Mouse (Mus musculus): ENCODE data around the gene St6galnac4.

St6galnac4 gene

DNA sequence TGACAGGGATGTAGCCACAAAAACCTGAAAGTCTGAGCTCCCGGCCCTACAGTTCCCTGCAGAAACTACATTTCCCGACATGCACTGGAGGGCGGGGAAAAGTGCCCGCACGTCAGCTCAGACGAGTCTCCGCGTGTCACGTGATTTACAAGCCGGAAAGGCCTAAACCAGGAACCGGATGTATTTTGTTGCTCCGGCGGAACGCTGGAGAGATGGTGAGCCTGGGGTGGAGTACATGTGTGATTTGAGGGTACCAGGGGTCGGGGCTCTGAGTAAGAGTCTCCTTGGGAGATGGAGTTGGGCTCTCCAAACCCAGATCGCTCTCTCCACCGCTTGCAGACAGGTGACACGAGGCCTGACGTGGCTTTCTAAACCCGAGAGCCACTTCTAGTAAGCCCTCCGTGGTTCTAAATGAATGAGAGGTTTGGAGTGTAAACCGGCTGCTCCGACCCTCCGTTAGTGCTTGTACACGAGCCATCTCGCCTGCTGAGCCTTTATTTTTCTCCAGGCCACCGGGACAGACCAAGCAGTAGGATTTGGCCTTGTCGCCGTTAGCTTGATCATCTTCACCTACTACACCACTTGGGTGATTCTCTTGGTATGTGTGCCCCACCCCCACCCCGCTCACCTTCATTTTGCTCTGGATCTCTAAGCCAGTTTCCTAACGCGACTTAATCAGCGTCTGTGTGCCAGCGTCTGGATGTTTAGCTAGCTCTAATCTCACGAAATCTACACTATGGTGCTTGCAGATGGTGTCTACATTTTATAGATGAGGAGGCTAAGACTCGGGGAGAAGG is 16.0 kb upstream of the St6galnac4 start, which contains the start of gene Dpm2:
TSS of gene Dpm2 (plus strand) at position 161 of the 797 bp plus-strand sequence.
- peak; percentile 78 for DNase-seq (ENCODE audit: low spot score)

DNA sequence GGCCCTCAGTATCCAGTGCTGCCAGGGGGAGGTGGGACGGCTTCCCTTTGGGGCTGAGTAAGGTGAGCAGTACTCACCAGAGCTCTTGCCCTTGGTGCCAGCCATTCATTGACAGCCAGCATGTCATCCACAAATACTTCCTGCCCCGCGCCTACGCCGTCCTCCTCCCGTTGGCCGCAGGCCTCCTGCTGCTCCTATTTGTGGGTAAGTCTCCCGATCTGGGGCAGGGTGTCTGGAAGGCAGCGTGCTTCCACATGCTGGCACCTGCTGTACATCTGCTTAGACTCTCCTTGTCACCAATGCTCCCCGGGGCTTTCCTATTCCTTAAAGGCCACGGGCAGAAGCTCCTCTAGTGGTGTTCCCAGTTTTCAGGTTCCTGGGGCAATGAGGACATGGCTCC is 14.7 kb upstream of the St6galnac4 start:
- no peak for DNase-seq (ENCODE audit: low spot score)

- no peak for DNase-seq (ENCODE audit: low spot score)
These were observed 12.4 kb upstream of the St6galnac4 start, which contains the start of gene Pip5kl1 for GRCm38 (mm10) chr2:32574497-32574896. TSS of gene Pip5kl1 (plus strand) at chr2:32574797.

DNA sequence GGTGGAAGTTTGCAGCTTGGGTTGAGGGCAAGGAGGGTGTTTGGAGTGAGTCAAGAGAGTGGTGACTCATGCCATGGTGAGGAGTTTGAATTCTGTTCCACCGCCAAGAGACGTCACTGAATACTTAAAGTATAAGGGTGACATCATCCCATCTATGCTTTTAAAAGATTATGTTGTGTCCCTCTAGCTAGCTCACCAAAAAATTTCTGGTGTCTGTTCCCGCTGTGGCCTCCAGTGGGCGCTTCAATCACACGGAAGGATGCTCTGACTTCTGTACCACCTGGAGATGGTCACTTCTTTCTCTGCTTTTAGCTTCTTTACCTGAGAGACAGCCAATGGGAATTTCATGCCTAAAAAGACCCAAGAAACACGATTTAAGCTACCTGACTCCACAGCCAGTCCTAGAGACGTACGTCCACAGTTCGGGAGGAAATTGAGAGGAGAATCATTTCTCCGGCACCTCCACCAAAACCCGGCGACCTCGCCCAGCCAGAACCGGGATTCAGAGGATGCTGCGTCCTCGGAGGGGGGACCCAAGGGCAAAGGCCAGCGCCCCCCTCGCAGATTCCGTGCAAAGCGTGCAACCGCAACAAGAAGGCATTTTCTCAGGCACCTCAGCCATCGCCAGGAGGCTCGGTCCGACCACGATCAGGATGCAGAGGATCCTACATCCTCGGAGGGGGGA is 11.9 kb upstream of the St6galnac4 start:
- DNase-seq (ENCODE audit: low spot score), result peak; percentile 36

GRCm38 (mm10) chr2:32575586-32576160 is 11.2 kb upstream of the St6galnac4 start, which contains the start of gene 9430097D07Rik:
TSS of gene 9430097D07Rik (minus strand) at chr2:32575684.
- no peak for DNase-seq (ENCODE audit: low spot score)

DNA sequence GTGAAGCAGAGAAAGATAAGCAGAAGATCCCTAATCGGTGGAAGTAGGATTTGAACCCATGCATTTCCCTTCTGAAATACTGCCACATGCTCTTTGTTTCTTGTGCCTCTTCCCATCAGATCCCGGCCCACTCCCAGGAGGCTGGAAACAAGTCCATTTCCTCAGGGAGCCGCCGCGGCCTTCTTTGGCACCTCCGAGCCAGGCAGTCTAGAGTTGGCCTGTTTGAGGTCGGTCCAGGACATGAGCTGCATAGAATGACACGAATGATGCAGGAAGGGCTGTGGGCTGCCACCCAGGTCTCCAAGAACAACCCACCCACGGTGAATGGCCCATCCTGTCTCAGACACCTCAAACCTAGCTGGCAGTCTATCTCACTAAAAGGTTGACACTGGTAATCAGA is 10.4 kb upstream of the St6galnac4 start:
- DNase-seq (ENCODE audit: low spot score), result no peak

DNA sequence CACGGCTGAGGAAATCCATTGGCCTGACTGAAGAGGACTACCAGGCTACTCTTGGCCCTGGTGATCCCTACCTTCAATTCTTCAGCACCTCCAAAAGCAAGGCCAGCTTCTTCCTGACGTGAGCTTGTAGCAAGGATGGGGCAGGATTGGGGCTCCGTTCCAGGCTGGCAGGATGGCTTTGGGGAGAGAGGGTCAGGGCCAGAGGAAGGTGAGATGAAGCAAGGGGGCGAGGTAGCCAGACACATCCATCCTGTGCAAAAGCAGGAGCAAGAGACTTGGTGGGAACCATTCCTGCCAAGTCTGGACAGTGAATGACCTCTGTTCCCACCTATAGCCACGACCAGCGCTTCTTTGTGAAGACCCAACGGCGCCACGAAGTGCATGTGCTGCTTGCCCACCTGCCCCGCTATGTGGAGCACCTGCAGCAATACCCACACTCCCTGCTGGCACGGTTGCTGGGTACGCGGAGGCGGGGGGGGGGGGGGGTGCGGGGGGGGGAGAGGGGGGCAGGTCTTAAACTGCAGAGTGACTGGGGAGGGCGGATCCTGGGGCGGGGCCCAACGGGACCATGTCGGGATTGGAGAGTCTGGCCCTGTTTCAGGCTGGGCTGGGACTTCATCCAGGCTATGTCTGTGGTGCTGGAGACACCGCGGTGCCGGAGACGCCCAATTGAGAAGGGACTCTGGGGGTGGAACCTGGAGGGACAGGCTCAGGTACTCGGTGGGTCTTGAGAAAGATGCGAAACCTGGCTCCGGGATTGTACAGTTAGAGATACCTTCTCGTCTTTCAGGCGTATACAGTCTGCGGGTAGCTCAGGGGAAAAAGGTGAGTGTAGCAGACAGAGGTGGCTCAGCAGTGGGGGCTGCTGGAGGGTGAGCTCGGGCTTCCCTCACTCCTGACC is 8.5 kb upstream of the St6galnac4 start:
- no peak for DNase-seq (ENCODE audit: low spot score)

- DNase-seq (ENCODE audit: low spot score), result no peak
These were observed 5.3 kb upstream of the St6galnac4 start for GRCm38 (mm10) chr2:32581450-32582095.

- peak; percentile 72 for DNase-seq (ENCODE audit: low spot score)
These were observed 3.8 kb upstream of the St6galnac4 start for GRCm38 (mm10) chr2:32582830-32583799.

GRCm38 (mm10) chr2:32585149-32585714 is 1.7 kb upstream of the St6galnac4 start:
- no peak for DNase-seq (ENCODE audit: low spot score)

GRCm38 (mm10) chr2:32587731-32588321 is 931 bp downstream of the St6galnac4 start:
- no peak for DNase-seq (ENCODE audit: low spot score)

DNA sequence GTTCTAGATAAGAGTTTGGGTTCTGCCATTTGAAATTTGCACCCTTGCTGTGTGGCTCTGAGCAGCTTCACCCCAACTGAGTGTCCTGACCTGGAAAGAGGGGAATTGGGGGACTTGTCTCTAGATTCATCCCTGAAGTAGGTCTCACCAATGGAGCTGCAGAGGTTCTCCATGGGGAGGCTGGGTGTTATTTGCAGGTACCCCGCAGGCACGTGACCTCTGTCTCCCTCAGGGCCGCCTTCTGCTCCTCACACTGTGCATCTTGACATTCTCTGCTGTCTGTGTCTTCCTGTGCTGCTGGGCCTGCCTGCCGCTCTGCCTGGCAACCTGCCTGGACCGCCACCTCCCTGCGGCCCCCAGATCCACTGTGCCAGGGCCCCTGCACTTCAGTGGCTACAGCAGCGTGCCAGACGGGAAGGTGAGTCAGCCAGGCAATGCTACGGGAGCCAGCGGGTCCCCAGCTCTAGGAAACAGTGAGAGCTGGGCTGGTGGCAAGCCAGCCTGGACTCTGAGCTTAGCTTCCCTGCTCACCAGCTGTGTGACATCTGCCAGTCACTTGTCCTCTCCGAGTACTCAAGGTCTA is 2.4 kb downstream of the St6galnac4 start:
- DNase-seq (ENCODE audit: low spot score), result no peak

DNA sequence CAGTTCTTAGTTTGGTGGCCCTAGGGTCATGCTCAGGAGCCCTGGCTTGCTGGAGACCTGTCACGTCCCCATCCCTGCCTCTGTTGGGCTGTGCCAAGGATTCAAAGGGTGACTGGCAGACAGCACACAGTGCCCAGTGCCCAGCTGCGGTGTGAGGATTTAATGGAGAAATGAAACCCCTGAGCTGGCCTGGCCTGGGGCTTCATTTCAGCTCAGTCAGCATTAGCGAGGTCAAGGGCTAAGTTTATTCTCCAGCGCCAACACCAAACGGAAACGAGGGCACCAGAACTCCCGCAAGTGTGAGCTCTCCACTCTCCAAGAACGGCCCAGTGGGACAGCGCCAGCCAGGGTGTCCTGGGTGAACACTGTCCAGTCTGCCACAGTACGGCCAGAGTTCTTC is 3.3 kb downstream of the St6galnac4 start:
- DNase-seq (ENCODE audit: low spot score), result no peak

GRCm38 (mm10) chr2:32591249-32591648 is 4.4 kb downstream of the St6galnac4 start:
- no peak for DNase-seq (ENCODE audit: low spot score)

GRCm38 (mm10) chr2:32596725-32597124 is 9.8 kb downstream of the St6galnac4 start:
- DNase-seq (ENCODE audit: low spot score), result no peak

DNA sequence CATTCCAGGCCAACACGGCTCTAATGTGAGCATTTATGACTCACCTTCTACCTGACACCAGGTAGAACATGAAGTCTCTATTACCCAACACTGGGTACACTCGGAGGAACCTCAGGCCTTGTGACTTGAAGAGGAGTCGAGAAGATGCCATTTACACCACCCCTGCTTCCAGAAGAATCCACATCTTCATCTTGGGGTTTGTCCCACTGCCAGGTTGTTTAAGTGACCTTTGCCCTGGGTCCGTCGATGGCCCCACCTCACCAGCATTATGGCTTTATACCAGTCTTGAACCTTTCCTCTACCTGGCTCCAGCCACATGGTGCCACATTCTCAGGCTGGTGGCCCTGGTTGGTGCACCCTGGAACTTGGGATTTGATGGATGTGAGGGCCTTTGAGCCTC is 10.4 kb downstream of the St6galnac4 start:
- DNase-seq (ENCODE audit: low spot score), result no peak

DNA sequence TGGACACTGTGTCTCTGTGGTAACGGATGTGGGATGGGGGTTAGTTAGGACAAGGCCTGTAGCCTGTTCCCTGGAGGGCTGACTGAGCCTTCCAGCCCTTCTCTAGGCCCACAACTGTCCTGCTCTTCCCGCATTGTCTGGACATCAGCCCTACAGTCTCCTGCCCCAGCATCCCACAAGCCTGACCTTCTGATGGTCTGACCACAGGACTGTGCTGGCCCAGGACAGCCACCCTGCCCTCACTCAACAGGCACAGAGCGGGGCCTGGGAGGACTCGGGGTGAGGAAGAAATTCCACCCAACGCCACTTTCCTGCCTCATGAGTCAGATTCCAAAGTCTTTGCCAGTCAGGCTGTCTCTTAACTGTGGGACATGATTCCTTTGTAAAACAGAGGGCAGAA is 10.8 kb downstream of the St6galnac4 start:
- DNase-seq (ENCODE audit: low spot score), result no peak

DNA sequence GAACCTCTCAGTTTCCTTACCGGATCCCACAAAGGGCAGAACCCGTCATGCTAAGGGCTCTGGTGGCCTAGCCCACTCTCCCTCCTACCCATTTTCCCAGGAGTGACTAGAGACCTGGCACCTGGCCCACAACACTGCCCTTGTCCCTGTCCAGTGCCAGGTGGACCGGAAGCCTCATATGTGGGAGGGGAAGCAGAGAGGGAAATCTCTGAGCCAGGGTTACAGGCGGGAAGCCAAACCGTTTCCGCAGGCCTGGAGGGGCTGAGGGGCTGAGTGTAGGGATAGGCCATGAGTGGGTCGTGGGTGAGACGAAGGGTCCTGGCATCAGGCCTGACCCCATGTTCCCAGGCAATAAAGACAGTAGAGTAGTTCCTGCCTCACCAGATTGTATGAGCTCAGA is 11.6 kb downstream of the St6galnac4 start:
- no peak for DNase-seq (ENCODE audit: low spot score)

DNA sequence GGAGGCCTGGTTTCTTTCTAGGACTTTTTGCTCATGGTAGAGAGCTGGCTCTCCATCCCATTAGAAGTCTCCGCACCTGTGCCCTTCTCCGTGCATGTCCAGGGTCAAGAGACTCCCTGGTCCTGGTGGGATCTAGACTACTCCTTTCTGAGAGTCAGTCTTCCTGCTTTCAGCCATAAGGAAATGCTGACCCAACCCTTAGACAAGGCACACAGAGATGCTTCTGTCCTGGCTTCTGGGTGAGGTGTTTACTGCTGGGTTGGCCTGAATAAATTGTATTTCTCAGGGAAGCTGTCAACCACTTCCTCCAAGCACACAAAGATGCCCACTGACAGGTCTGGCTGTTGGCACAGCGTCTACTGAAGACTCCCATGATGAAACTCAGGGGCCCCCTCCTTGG is 12.5 kb downstream of the St6galnac4 start, which contains the start of gene St6galnac6:
TSS of gene St6galnac6 (plus strand) at position 301 of the 400 bp plus-strand sequence.
- no peak for DNase-seq (ENCODE audit: low spot score)

Measured in urinary bladder, postnatal 25 days (tissue).